Mouse (Mus musculus): ENCODE measurements around the gene Edaradd.

DNA sequence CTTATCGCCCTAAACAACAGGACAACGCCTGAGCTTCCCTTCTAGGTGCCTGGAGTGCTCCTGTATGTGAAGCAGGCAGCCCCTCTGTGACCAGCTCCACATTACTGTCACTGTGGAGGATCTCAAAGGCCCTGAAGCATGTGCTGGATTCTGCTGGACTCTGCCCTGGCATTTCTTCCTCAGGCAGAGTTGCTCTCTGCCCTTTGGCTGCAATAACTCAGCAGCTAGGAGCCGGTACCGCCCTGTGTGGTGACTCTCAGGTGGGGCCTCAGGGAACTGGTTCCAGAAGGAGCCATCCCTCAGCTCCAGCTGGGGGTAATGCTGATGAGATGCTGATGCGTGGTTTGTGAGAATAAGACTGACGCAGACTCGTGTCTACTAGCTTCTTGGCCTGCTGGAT lies 63.5 kb downstream of the Edaradd start:
- no peak for TF ChIP-seq CTCF (IDR thresholded peaks at IDR 0.05; ENCODE audit: control insufficient read depth, insufficient read depth, low read length)
- no peak for TF ChIP-seq POLR2A (IDR thresholded peaks at IDR 0.05; ENCODE audit: borderline replicate concordance, control insufficient read depth, low read depth, low read length)
